Mouse (Mus musculus) liver, embryonic 14.5 days (tissue): Measurements from ENCODE around the gene Rps27a.

ENCODE experiments used
- CTCF ChIP-seq: IDR thresholded peaks from 2 replicates; pipeline ENCODE4 v1.5.1; 2016; ENCODE audit warnings: antibody characterized with exemption, low read depth, control low read depth
- EP300 ChIP-seq: IDR thresholded peaks from 2 replicates; pipeline ENCODE4 v1.6.1; 2016; ENCODE audit warnings: antibody characterized with exemption, low read depth

DNA sequence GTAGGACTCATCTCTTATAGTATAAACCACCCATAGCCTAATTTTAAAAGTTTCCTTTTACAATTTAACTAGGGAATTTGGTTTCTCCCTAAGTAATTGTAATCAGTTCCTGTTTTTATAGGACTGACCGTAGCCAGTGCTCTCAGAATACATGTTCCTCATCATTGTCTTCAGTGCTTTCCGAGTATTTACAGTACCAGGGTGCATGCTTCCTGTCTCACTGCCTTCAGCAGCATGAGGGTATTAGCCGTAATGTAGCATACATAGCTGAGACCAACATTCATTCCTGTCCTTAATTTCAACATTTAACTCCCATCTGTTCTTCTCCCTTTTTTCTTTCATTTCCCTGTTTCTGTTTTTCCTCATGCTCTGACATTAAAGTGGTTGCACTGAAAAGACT lies 50.9 kb downstream of the Rps27a start:
- TF ChIP-seq CTCF (no peak), EP300 (no peak)
